Mouse (Mus musculus) right cerebral cortex, adult 18-20 months (tissue): ENCODE results near the gene Zc3h14.

Experiments used
- DNase-seq: peaks from one replicate; pipeline ENCODE4 v3.0.0; 2022; ENCODE audit warnings: mixed read lengths

The Zc3h14 gene

DNA sequence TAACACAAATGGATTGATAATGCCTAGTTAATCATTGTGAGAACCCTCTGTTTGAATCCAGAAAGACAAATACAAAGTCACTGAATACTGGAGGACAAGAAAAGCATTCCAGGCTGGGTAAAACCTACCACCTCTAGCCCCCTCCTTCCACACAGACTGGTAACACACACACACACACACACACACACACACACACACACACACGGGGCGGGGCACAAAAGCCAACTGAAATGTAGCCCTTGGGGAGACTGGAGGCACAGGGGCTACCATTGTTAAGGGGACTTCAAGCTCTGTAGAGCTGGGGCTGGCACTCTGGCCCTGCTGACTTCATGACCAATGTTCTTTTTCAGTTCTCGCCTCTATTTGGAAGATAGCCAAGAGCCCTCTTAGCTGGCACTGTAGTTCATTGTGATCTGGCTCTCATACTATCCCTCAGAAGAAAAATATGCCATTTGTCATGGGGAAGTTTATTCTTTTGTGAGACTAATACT, 5.7 kb upstream of the Zc3h14 start:
- DNase-seq = no peak

DNA sequence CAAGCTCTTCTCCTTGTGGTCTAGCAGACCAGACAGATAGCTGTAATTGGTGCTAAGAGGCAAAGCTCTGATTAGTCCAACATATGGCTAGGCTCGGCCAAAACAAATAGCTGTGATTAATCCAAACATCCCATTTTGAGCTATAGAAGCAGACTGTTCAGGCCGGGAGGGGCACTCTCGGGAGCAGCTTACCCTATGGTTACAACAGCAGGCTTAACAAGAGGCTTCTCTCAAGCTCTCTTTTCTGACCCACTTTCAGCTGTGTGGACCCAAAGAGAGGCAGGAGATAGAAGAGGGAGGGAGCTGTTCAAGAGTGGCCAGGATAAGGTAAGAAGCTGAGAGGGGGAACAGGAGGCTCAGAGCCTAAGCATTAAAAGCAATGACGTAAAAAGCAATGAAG, 1.1 kb upstream of the Zc3h14 start:
- DNase-seq = no peak

- peak; percentile 26 for DNase-seq
Measured at GRCm38 (mm10) chr12:98746131-98746530, 633 bp upstream of the Zc3h14 start.

DNA sequence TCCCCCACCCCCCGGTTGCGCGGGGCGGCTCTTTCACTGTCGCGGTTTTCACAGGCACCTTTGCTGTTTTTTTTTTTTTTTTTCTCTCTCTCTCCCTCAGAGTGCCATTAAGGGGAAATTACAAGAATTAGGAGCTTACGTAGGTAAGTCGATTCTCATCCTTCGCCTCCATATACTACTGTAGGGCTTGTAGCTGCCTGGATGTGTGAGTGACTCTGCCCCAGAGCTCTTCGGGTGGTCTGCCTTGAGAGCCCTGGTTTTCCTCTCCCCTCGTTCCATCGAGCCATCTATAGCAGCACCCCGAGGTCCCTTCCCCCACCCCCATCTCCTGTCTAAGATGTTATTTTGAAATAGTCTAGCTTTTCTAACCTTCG, 603 bp downstream of the Zc3h14 start:
- DNase-seq = no peak

DNA sequence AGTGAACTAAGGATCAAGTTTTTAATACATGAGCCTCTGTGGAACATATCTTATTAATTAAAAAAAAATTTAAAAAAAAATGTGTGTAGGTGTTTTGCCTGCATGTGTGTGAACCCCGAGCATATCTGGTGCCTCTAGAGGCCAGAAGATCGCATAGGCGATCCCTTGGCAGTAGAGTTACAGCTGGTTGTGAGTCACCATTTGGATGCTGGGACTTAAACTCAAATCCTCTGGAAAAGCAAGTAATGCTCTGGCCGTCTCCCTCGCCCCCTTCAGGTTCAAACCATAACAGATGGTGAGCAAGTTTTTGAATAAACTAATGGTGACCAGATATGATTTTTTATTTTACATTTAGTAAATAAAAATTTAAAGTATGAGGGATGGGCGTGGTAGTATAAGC, 10.9 kb downstream of the Zc3h14 start:
- DNase-seq = no peak

- no peak for DNase-seq
Measured at GRCm38 (mm10) chr12:98759700-98760099, 12.9 kb downstream of the Zc3h14 start.

DNA sequence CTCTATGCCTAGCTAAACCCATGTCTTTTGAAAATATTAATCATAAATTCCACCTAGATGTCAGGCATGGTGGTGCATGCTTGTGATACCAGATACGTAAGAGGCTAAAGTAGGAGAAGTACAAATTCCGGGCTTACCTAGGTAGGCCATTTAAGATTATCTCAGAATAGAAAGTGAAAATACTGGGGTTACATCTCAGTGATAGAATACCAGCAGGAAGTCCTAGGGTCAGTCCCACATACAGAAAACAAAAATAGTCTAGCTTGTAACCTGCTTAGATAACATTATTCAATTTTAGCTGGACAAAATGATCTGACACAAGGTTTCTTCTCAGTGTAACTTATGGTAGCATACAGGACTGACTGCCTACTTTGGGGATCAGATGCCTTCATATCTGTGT, 19.5 kb downstream of the Zc3h14 start:
- DNase-seq = no peak

DNA sequence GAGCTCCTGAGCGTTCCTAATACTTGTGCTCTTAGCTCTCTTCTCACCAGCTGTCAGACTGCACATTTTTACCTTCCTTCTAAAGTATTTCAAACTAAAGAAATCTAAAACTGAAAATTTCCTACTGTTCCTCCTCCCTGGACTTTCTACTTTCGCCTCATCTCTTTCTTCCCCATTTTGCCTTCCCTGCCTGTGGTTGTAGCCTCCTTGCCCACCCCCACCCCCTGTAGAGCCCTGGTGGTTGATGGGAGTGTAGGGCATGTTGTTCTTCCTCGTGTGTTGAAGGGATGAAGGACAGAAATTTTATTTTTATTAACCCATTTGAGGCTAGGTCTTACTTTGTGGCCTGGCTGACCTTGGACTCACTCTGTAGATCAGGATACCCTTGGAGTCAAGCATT, 30.7 kb downstream of the Zc3h14 start:
- DNase-seq = no peak

DNA sequence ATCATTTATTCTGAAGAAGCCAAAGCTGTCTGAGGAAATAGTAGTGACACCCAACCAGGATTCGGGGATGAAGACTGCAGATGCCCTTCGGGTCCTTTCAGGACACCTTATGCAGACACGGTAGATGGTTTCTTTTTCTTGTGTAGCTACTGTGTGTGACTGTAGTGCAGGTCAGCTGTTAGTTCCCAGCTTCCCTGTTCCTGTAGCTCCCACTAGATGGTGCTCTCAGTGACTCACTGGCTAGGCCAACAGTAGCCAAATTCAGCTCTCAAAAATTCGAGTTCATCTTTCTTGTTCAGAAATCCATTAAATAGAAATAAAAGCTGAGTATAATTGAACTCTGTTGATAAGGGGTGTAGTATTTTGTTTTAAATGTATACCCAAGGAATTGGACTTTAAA, 32.4 kb downstream of the Zc3h14 start:
- DNase-seq = peak; percentile 57

DNA sequence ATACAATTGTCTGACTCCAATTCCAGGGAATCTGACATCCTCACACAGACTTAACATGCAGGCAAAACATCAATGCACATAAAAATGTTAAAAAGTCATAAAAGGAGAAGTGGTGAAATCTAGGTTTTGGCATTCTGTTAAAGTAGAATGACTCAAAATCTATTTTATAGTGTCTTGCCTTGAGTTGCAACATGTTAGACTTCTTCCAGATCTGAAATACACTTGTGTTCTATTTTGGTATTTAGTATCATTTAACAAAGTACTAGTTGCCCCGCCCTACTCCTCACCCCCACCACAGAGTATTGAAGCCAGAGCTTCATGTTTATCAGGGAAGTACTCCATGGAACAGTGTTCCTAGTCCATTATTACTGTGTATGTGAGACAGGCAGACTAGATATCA, 37.5 kb downstream of the Zc3h14 start:
- DNase-seq = no peak

DNA sequence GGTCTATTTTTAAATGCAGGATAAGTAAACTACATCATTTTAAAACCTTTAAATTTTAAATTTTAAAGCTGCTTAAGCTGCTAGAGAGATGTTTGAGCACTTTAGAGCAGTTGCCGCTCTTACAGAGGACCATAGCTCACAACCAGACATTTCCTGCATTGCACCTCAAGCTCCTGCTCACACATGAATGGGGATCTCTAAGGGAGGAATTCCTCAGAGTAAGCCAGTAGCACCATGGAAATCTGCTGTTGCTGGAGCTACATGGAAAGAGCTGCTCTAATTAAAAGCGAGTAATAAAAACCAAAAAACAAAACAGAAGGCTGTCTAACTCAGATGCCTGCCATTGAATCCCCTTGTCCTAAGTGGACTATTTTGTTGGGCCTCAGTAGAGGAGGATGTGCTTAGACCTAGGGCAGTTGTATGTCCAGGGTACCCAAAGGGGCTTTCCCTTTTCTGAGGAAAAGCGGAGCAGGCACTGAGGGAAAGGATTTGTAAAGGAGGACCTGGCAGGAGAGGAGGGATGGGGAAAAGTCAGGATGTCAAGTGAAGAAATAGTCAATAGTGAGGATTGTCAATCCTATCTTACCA, 49.1 kb downstream of the Zc3h14 start:
- no peak for DNase-seq

- DNase-seq = no peak
Measured at GRCm38 (mm10) chr12:98800334-98800733, 53.6 kb downstream of the Zc3h14 start.

DNA sequence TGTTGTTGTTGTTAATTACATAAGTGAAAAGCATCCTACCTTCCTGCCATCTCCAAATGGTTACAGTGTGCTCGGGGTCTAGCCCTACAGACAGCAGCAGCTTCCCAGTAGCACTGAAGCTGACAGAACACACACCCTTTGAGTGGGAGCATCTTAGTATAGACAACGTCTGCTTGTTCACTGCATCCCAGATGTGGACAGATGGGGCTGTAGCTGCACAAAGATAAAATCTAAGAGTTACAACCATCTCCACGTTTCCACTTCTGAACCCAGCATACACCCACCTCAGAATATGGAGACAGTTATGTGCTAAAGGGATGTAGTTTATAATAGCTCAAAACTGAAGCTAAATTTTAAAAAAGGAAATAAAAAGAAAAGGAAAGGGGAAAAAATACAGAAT, 55.5 kb downstream of the Zc3h14 start:
- DNase-seq = no peak

DNA sequence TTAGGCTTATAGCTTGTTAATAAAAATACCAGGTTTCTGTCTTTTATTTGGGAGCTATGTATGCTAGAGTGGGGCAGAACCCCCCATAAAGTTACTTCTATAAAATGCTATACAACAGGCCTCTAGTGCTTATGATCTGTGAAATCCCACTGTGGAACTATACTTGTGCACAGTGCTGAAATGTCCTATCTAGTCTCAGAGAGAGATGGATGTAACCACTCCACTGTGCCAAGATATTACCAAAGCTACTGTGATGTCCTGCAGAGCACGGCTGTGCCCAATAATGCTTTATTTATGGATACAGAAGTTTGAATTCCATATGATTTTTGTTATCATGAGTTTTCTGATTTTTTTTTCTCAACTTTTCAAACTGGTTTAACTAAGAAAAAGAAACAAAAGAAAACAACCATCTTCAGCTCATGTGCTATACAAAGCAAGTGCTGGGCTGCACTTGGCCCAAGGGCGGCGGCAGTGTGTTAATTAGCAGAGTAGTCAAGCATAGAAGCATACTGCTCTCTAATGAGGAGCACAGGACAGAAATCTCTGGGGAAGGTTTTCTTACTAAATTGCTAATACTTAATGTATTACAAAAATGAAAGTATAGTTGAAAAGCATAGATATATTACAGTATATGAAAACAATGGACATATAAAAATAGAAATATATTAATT, 57.4 kb downstream of the Zc3h14 start:
- no peak for DNase-seq

GRCm38 (mm10) chr12:98820781-98821180, 74.0 kb downstream of the Zc3h14 start:
- DNase-seq = no peak

DNA sequence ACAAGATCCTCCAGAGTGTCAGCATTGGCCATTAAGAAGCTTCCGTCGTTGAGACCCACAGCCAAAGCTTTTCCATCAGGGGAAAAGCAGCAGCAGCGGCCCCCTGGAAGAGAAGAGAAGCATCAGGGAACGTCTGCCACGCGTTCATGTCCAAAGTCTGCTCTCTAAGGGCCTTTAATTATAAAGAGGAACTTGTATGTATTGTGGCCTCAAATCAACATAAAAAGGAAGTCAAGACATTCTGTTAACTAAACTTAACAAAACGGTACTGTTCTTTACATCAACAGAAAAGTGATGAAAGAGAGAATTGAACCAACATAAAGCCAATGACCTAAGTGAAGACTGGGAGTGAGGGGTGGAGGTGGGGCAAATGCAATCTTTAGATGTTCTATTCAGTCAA, 84.4 kb downstream of the Zc3h14 start:
- no peak for DNase-seq

DNA sequence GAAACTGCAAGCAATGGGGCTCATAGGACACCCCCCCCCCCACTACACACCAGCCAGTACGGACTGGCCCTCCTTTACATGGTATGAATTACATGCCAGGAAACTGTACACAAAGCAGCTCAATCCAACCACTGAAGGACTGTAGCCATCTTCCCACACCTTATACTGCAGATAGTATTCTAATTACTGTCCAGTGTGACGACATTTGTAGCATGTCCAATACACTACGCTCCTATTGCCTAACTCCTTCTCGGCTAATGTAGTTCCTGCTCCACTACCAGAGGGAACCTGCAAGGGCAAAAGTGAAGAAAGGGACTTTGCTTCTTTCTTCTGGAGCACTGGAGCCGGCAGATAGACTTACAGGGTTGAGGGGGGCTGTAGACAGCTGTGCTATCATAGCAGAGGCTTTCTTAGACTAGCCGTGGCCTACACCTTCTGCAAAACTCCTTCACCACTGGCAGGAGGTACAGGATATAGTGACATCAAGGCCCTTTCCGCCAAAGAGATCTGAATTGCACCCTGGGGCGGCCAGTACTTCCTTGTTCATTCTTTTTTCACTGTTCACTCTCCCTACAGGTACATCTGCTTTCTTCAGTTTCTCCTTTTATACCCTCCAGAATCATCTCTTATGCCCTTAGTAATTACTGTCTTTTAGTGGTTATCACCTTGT, 86.3 kb downstream of the Zc3h14 start:
- no peak for DNase-seq

DNA sequence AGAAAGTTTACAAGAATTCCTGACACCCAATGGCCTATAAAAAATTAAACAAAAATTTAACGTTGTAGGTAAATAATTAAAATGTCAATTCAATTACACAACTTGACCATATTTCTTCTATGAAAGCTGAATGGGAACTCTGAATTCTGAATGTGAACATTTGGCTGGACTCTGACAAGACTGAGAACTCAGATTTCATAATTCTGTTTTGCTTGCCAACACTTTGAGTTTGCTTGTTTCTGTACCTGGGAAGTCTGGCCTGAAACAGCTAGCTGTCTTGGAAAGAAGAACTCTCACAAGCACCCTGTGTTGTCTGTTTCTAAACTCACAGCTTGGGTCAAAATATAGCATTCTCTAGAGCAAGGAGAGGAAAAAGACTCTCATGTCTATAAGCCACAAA, 87.1 kb downstream of the Zc3h14 start:
- DNase-seq = no peak

GRCm38 (mm10) chr12:98834879-98835278, 88.1 kb downstream of the Zc3h14 start:
- DNase-seq = no peak

DNA sequence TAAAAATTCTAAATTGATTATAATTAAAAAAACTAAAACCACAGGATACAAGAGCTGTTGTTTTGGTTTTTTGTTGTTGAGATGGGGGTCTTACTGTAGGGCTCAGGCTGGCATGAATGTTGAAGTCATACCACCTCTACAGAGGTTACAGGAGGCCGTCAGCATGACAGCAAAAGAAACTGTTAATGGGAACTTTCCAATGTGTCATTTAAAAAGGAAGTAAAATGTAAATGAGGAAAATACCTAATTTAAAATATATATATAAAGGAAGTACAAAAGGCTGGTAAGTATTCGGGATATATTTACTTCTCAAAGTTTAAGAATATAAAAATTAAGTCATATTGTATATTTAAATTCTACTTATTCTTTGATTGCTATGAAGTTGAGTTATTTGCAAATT, 88.7 kb downstream of the Zc3h14 start:
- no peak for DNase-seq
